Mouse (Mus musculus): Measurements from ENCODE around the gene Hspd1.

Gene Hspd1

DNA sequence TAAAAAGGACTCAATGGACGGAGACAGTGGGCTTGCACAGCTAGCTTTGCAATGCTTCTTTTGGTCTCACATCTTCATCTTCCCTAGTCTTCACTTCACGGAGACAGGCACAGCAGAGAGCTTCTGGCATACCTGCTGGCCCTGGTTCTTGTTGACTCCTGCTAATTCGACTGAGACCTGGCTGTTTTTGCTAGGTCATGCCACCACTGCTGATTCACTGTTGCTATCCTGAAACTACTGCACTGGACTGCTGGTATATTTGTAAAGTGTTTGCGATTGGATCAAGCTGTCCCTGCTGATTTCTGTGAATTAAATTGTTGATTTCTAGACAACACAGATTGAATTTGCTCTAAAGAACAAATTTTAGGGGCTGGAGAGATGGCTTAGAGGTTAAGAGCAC lies 46.4 kb downstream of the Hspd1 start:
- no peak for DNase-seq (ENCODE audit: low read depth)

DNA sequence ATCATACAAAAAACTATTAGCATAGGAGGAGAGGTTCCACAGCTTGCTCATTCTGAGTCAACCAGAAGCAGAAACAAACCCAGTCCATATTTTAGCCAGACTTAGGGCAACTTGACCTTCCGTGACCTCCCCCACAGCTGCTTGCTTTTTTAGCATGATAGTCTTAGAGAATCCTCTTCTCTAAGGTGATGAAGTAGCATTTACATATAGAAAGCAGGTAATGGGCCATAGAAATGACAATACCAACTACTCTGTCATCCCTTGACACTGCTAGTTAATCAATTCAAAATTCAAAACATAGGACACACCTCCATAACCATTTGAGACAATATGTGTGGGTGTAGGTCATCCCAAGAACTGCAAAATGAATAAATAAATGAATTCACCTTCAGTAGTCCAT lies 48.1 kb downstream of the Hspd1 start:
- no peak for DNase-seq (ENCODE audit: low read depth)

DNA sequence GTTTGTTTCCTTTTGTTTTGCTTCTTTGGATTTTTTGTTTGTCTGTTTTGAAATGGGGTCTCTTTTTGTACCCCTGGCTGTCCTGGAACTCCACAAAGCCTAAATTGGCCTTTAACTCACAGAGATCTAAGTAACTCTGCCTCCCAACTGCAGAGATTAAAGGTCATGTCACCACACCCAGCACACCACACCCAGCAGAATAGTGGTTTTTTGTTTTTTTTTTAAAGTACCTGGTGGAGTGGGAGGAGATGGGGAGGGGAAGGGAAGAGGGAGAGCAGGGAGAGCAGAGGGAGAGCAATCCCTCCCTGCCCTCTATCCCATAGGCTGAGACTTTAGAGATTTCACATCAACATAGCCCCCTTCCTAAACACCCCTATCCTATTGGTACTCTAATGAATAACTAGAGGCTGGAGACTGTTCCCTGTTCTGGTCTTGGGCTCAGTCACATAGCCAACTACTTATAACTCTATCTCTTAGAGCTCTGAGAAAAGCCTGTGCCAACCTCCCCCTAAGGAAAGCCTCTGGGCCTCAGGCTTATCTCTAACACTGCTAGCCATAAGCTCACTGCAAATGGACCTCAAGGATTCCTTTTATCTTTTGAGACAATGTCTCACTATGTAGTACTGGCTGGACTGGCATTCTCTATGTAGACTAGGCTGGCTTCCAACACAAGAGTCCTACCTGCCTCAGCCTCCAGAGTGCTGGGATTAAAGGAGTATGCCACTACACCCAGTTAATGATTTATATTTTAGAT lies 56.8 kb downstream of the Hspd1 start:
- no peak for DNase-seq (ENCODE audit: low read depth)

DNA sequence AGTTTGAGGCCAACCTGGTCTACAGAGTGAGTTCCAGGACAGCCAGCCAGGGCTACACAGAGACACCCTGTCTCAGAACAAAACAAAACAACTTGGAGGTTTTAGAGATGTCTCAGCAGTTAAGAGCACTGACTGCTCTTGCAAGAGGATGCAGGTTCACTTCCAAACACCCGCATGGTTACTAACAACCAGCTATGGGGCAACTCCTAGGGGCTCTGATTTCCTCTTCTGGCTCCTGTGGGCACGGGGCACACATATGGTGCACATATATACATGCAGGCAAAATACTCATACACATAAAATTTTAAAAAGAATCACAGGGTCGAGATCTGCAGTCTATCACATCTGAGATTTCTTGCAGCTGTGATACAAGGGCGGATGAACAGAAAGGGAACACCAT lies 58.6 kb downstream of the Hspd1 start:
- no peak for DNase-seq (ENCODE audit: low read depth)

DNA sequence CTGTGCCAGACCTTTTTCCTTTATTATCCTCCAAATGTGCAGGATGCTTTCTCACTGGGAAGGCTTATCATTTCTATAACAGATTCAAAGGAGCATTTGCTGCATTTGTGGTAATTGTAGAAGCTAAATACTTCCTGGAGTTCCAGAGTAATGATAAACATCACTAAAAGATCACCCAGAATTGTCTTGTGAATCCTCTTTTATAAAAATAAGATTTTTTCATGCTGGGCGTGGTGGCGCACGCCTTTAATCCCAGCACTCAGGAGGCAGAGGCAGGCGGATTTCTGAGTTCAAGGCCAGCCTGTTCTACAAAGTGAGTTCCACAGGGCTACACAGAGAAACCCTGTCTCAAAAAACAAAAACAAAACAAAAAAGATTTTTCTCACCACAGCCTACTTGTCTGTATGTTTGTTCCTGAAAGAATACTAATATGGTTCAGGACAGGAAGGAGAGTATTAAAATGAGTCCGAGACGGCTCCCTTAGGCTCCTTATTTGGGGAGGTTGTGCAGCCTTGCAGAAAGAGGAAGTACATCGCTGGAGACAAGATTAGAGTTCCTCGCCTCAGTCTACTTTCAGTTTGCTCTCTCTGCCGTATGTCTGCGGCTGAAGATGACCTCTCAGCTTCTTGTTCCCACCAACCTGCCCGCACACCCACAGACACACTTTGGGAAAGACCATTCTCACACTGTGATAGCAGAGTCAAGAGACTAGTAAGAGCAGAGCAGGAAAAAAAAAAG lies 59.4 kb downstream of the Hspd1 start:
- no peak for DNase-seq (ENCODE audit: low read depth)

DNA sequence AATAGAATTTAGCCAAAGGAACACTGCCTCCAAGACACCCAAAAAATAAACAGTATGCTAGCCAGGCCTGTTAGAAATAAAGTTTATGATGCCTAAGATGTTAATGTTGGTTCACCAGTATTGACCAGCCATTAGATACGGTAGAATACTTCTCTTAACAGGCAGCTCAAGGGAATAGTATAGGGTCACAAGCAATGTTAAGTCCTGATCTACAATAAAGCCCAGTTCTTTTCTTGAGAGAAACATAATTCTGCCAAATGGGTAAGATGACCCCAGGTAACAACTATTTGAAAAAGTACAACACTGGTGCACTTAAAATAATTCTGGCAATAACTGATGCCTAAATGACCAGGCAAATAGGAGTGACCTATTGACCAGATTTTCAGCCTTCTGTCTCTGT lies 60.1 kb downstream of the Hspd1 start:
- DNase-seq (ENCODE audit: low read depth) = no peak
